Mouse (Mus musculus) myocyte (in vitro differentiated cells): ENCODE results near the gene E2f6.

Source experiments
- CEBPB ChIP-seq: IDR thresholded peaks from 2 replicates; pipeline ENCODE4 v1.6.1; 2011; ENCODE audit warnings: mild to moderate bottlenecking, moderate library complexity; ENCODE audit not compliant: poor library complexity, insufficient read depth, severe bottlenecking
- E2F4 ChIP-seq: IDR thresholded peaks from one replicate; pipeline ENCODE4 v1.6.1; 2011; ENCODE audit warnings: mild to moderate bottlenecking, control low read depth, moderate library complexity; ENCODE audit not compliant: insufficient read depth
- MAX ChIP-seq: IDR thresholded peaks from one replicate; pipeline ENCODE4 v1.6.1; 2011; ENCODE audit warnings: low read depth, mild to moderate bottlenecking, control low read depth
- POLR2A ChIP-seq: IDR thresholded peaks from one replicate; pipeline ENCODE4 v1.6.1; 2011; ENCODE audit warnings: low read depth, mild to moderate bottlenecking, control low read depth, moderate library complexity; ENCODE audit not compliant: insufficient read length
- POLR2AphosphoS2 ChIP-seq: IDR thresholded peaks from one replicate; pipeline ENCODE4 v1.6.1; 2011; ENCODE audit warnings: low read depth, control low read depth; ENCODE audit not compliant: insufficient read length
- SRF ChIP-seq: IDR thresholded peaks from one replicate; pipeline ENCODE4 v1.6.1; 2011; ENCODE audit warnings: low read depth; ENCODE audit not compliant: control insufficient read depth, insufficient read length
- TCF3 ChIP-seq: IDR thresholded peaks from one replicate; pipeline ENCODE4 v1.6.1; 2011; ENCODE audit warnings: low read depth, control low read depth; ENCODE audit not compliant: insufficient read length
- USF1 ChIP-seq: IDR thresholded peaks from one replicate; pipeline ENCODE4 v1.6.1; 2011; ENCODE audit warnings: low read depth, mild to moderate bottlenecking, control low read depth, moderate library complexity

- TF ChIP-seq E2F4: no peak
- TF ChIP-seq POLR2A: no peak
- no peak for TF ChIP-seq SRF
- no peak for TF ChIP-seq CEBPB
- no peak for TF ChIP-seq USF1
- TF ChIP-seq MAX: no peak
- TF ChIP-seq TCF3: no peak
- TF ChIP-seq POLR2AphosphoS2: no peak
Observed at GRCm38 (mm10) chr12:16768251-16768650, 42.5 kb upstream of the E2f6 start.
